Mouse (Mus musculus): ENCODE measurements around the gene Gatc. TPM values are rescaled to one million over a fixed set of nuclear protein-coding genes. Genes with fewer than 3 reads are reported as not detected.
A peak's percentile ranks its signal among the peaks of the same experiment; 100 is the strongest.

Gatc gene
- polyA plus RNA-seq, 1 experiment from 2014 or later: 25.2 TPM

GRCm38 (mm10) chr5:115359851-115360372 is 18.9 kb upstream of the Gatc start:
- Histone ChIP-seq H3K9me3 (ENCODE audit: low read length) (no peaks in the 10 kb centered on the region), H3K4me3 (ENCODE audit: low read length) (no peak overlapping the region), H3K4me1 (ENCODE audit: insufficient read depth, low read length) (no peaks in the 10 kb centered on the region), H3K4me2 (replicated peaks; ENCODE audit: low read depth, low read length) (no peak overlapping the region), H3K27ac (ENCODE audit: low read length) (0 out of 2 replicates have a peak overlapping the region, but pooled peaks have one; percentile 24), H3K27me3 (ENCODE audit: insufficient read depth, low read length) (no peaks in the 10 kb centered on the region), H3K36me3 (ENCODE audit: insufficient read depth, low read length) (no peaks in the 10 kb centered on the region), H3K9ac (replicated peaks; ENCODE audit: low read length) (no peak overlapping the region)
- WGBS: 39% methylated on average over 5 of the region's 5 CpGs
- ATAC-seq (ENCODE audit: low FRiP score, low TSS enrichment): no peak

- no peak for ATAC-seq (ENCODE audit: low FRiP score, low TSS enrichment)
- no peak overlapping the region for H3K9ac ChIP-seq (replicated peaks; ENCODE audit: low read length)
Observed at GRCm38 (mm10) chr5:115359438-115359837, 18.5 kb upstream of the Gatc start.

DNA sequence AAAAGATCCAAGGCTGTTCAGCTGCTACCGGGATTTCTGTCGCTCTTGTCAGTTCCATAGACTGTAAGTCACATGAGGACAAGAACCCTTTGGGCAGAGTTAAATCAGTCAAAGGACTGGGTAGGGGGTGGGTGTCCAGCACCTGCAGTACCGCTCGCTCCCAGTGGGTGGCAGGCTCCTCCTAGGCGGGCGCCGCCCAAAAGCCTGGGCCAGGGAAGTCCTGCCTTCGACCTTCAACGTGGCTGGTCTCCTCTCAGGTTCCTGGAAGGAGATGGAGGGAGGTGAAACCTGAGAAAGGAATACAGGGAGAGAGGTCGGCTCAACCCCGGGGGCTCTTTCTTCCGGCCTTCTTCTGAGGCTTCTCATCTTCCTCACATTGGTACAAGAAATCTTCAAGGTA is 17.9 kb upstream of the Gatc start:
- H3K27ac ChIP-seq (ENCODE audit: low read length): no peak overlapping the region
- WGBS: 3% methylated on average over 12 of the region's 12 CpGs
- ATAC-seq (ENCODE audit: low FRiP score, low TSS enrichment): peak; percentile 88

More at GRCm38 (mm10) chr5:115359438-115359837, 18.5 kb upstream of the Gatc start:
- H3K9me3 ChIP-seq (ENCODE audit: low read length): no peaks in the 10 kb centered on the region
- no peak overlapping the region for H3K4me2 ChIP-seq (replicated peaks; ENCODE audit: low read depth, low read length)
- H3K27me3 ChIP-seq (ENCODE audit: insufficient read depth, low read length): no peaks in the 10 kb centered on the region
- no peaks in the 10 kb centered on the region for H3K36me3 ChIP-seq (ENCODE audit: insufficient read depth, low read length)
- H3K4me1 ChIP-seq (ENCODE audit: insufficient read depth, low read length): no peaks in the 10 kb centered on the region
- WGBS: 83% methylated on average over 8 of the region's 8 CpGs
- no peak overlapping the region for H3K4me3 ChIP-seq (ENCODE audit: low read length)
- H3K27ac ChIP-seq (ENCODE audit: low read length): 0 out of 2 replicates have a peak overlapping the region, but pooled peaks have one; percentile 24

DNA sequence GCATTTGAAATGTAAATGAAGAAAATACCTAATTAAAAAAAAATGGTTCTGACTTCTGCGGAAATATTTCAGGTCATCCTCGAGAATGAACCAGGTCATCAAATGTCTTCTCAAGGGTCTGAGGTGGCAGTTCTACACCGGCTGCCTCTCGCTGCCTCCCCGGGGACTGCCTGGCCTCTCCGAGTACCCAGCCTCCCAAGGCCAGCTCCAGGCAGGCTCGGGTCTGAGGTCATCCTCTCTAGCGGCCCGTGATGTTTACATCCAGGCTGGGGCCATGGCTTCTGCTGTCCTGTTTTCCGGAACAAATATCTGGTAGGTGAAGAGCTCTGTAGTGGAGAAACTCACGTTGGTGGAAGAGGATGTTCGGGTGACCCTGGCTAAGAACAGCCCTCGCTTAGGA is 14.1 kb upstream of the Gatc start:
- Histone ChIP-seq H3K4me2 (replicated peaks; ENCODE audit: low read depth, low read length) (no peak overlapping the region), H3K4me1 (ENCODE audit: insufficient read depth, low read length) (no peaks in the 10 kb centered on the region), H3K9me3 (ENCODE audit: low read length) (peaks cover 3% of the 10 kb centered on the region; the same call in 1 of the 2 replicates), H3K9ac (replicated peaks; ENCODE audit: low read length) (no peak overlapping the region), H3K27ac (ENCODE audit: low read length) (no peak overlapping the region), H3K4me3 (ENCODE audit: low read length) (no peak overlapping the region), H3K36me3 (ENCODE audit: insufficient read depth, low read length) (no peaks in the 10 kb centered on the region), H3K27me3 (ENCODE audit: insufficient read depth, low read length) (no peaks in the 10 kb centered on the region; the same call in 1 of the 2 replicates)
- 39% methylated on average over 13 of the region's 13 CpGs for WGBS
- no peak for ATAC-seq (ENCODE audit: low FRiP score, low TSS enrichment)

More for the DNA sequence above, 17.9 kb upstream of the Gatc start:
- Histone ChIP-seq H3K4me1 (ENCODE audit: insufficient read depth, low read length) (no peaks in the 10 kb centered on the region), H3K27me3 (ENCODE audit: insufficient read depth, low read length) (no peaks in the 10 kb centered on the region), H3K4me3 (ENCODE audit: low read length) (no peak overlapping the region), H3K4me2 (replicated peaks; ENCODE audit: low read depth, low read length) (no peak overlapping the region), H3K9me3 (ENCODE audit: low read length) (no peaks in the 10 kb centered on the region), H3K36me3 (ENCODE audit: insufficient read depth, low read length) (no peaks in the 10 kb centered on the region), H3K9ac (replicated peaks; ENCODE audit: low read length) (0 out of 2 replicates have a peak overlapping the region, but pooled peaks have one; percentile 22)

GRCm38 (mm10) chr5:115351348-115351747 is 10.4 kb upstream of the Gatc start:
- Histone ChIP-seq H3K4me1 (ENCODE audit: insufficient read depth, low read length) (peaks cover 9% of the 10 kb centered on the region), H3K27me3 (ENCODE audit: insufficient read depth, low read length) (no peaks in the 10 kb centered on the region; the same call in 1 of the 2 replicates), H3K27ac (ENCODE audit: low read length) (no peak overlapping the region), H3K9ac (replicated peaks; ENCODE audit: low read length) (no peak overlapping the region), H3K36me3 (ENCODE audit: insufficient read depth, low read length) (no peaks in the 10 kb centered on the region), H3K4me3 (ENCODE audit: low read length) (no peak overlapping the region), H3K9me3 (ENCODE audit: low read length) (peaks cover 3% of the 10 kb centered on the region; the same call in 1 of the 2 replicates), H3K4me2 (replicated peaks; ENCODE audit: low read depth, low read length) (no peak overlapping the region)
- WGBS: 81% methylated on average over 5 of the region's 5 CpGs
- no peak for ATAC-seq (ENCODE audit: low FRiP score, low TSS enrichment)

- H3K9ac ChIP-seq (replicated peaks; ENCODE audit: low read length): peak overlapping the region; percentile 71
- 1% methylated on average over 18 of the region's 18 CpGs for WGBS
- ATAC-seq (ENCODE audit: low FRiP score, low TSS enrichment): peak; percentile 25
Observed at GRCm38 (mm10) chr5:115349225-115349555, 8.2 kb upstream of the Gatc start.

DNA sequence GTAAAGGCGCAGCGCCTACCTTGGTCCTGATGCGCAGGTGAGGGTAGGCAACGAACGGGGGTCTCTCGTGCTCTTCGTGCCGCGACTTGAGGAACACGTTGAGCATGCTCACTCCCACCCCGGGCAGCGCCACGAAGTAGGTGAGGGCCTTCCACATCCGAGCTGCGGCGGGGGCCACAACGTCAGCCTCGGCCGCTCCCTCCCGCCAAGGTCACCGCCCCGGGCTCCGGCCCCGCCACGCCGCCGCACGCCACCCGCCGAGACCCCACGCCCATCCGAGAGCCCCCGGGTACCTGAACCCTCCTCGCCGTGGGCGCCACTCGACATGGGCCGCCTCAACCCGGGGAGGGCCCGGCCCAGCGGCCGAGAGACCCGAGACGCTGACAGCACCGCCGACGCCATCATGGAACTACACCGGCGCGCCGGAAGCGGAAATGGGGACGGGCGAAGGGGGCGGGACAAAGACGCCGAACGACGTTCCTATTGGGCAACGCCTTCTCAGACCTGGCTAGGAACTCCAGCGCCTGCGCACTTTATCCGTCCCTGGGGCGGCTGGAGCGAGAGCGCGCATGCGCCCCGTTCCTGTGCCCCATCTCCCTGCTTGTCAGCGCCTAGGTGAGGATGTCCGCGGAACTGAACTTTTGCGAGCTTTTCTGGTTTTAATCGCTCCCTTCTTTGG is 7.7 kb upstream of the Gatc start, which contains the start of gene Cox6a1:
Cox6a1 (minus strand) TSS at position 436 of the 679 bp plus-strand sequence.
- peak; percentile 95 for ATAC-seq (ENCODE audit: low FRiP score, low TSS enrichment)
- peak within 1 kb of the TSS; percentile 71 for H3K4me2 ChIP-seq (replicated peaks; ENCODE audit: low read depth, low read length)
- WGBS: 0% methylated on average over 72 of the region's 74 CpGs
- H3K36me3 ChIP-seq (ENCODE audit: insufficient read depth, low read length): peaks cover 23% of the 10 kb centered on the region
- peaks cover 3% of the 10 kb centered on the region; the same call in 1 of the 2 replicates for H3K9me3 ChIP-seq (ENCODE audit: low read length)
- H3K27ac ChIP-seq (ENCODE audit: low read length): peak within 1 kb of the TSS; percentile 88
- H3K9ac ChIP-seq (replicated peaks; ENCODE audit: low read length): peak within 1 kb of the TSS; percentile 71
- no peaks in the 10 kb centered on the region; the same call in 1 of the 2 replicates for H3K27me3 ChIP-seq (ENCODE audit: insufficient read depth, low read length)
- peaks cover 9% of the 10 kb centered on the region for H3K4me1 ChIP-seq (ENCODE audit: insufficient read depth, low read length)
- H3K4me3 ChIP-seq (ENCODE audit: low read length): peak within 1 kb of the TSS; percentile 81

More at GRCm38 (mm10) chr5:115349225-115349555, 8.2 kb upstream of the Gatc start:
- Histone ChIP-seq H3K27ac (ENCODE audit: low read length) (peak overlapping the region; percentile 88), H3K4me3 (ENCODE audit: low read length) (peak overlapping the region; percentile 81), H3K36me3 (ENCODE audit: insufficient read depth, low read length) (peaks cover 18% of the 10 kb centered on the region), H3K9me3 (ENCODE audit: low read length) (peaks cover 3% of the 10 kb centered on the region; the same call in 1 of the 2 replicates), H3K4me1 (ENCODE audit: insufficient read depth, low read length) (peaks cover 9% of the 10 kb centered on the region), H3K27me3 (ENCODE audit: insufficient read depth, low read length) (no peaks in the 10 kb centered on the region; the same call in 1 of the 2 replicates), H3K4me2 (replicated peaks; ENCODE audit: low read depth, low read length) (peak overlapping the region; percentile 71)

DNA sequence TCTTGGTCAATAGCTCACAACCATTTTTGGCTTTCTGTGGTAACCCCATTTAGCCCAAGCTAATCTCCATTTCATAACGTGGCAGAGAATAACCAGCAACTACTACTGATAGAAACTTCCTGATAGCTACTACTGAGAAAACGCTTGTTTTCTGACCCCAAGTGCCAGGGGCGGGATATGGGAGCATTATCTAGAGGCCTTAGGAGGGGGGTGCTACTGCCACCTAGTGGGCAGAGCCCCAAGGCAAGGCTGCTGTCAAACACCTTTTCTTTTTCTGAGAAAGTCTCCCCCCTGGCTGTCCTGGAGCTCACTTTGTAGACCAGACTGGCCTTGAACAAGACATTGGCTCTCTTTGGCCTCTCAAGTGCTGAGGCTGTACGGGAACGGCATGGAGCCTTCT is 6.6 kb upstream of the Gatc start:
- H3K4me1 ChIP-seq (ENCODE audit: insufficient read depth, low read length): peaks cover 9% of the 10 kb centered on the region
- H3K9me3 ChIP-seq (ENCODE audit: low read length): peaks cover 3% of the 10 kb centered on the region; the same call in 1 of the 2 replicates
- H3K36me3 ChIP-seq (ENCODE audit: insufficient read depth, low read length): peaks cover 35% of the 10 kb centered on the region
- H3K27ac ChIP-seq (ENCODE audit: low read length): no peak overlapping the region; the same call in 1 of the 2 replicates
- 1% methylated on average over 5 of the region's 5 CpGs for WGBS
- no peaks in the 10 kb centered on the region; the same call in 1 of the 2 replicates for H3K27me3 ChIP-seq (ENCODE audit: insufficient read depth, low read length)
- peak overlapping the region; percentile 45 for H3K9ac ChIP-seq (replicated peaks; ENCODE audit: low read length)
- peak overlapping the region; percentile 81 for H3K4me3 ChIP-seq (ENCODE audit: low read length)
- H3K4me2 ChIP-seq (replicated peaks; ENCODE audit: low read depth, low read length): peak overlapping the region; percentile 71
- no peak for ATAC-seq (ENCODE audit: low FRiP score, low TSS enrichment)

DNA sequence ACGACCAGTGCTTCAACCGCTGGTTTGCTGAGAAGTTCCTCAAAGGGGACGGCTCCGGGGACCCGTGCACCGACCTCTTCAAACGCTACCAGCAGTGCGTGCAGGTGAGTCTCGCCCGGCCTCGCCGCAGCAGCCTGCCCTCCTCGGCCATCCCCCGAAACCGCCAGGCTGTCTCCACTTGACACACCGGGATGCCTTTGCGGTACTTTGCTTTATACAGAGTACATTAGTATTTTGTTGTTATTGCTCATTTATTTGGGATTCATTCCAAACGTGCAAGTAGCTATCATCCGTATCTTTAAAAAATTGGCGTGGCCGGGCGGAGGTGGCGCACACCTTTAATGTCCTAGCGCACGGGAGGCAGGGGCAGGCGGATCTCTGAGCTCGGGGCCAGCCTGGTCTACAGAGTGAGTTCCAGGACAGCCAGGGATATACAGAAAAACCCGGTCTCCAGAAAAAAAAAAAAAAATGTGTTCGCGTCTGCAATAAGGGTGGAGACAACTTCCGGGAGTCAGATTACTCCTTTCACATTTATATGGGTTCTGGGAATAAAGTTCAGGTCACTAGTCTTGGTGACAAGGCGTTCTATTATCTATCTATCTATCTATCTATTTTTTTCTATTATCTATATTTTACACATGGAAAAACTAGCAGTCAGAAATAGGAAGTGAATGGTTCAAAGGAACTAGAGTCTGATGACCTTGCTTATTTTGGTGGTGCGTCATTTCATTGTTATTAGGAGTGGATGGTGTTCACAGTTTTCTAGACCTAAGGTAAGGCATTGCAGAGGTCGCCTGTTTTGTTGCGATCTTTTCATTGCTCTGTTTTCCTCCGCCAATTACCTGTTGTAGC is 562 bp upstream of the Gatc start:
- H3K4me3 ChIP-seq (ENCODE audit: low read length): peak overlapping the region; percentile 93
- peaks cover 37% of the 10 kb centered on the region for H3K36me3 ChIP-seq (ENCODE audit: insufficient read depth, low read length)
- no peaks in the 10 kb centered on the region for H3K27me3 ChIP-seq (ENCODE audit: insufficient read depth, low read length)
- no peak for ATAC-seq (ENCODE audit: low FRiP score, low TSS enrichment)
- H3K4me1 ChIP-seq (ENCODE audit: insufficient read depth, low read length): peaks cover 13% of the 10 kb centered on the region
- peak overlapping the region; percentile 77 for H3K4me2 ChIP-seq (replicated peaks; ENCODE audit: low read depth, low read length)
- WGBS: 10% methylated on average over 36 of the region's 36 CpGs
- H3K27ac ChIP-seq (ENCODE audit: low read length): no peak overlapping the region
- H3K9me3 ChIP-seq (ENCODE audit: low read length): no peaks in the 10 kb centered on the region
- H3K9ac ChIP-seq (replicated peaks; ENCODE audit: low read length): peak overlapping the region; percentile 91

All from kidney, embryonic 16.5 days (tissue).